Comparison of ENCODE assay signal across 17 mouse cellular contexts in genomic region chr5:128575997-128576579, GRCm38 (mm10). TPM values are rescaled to one million over a fixed set of nuclear protein-coding genes. Genes with fewer than 3 reads are reported as not detected.
DNase-seq lines count a peak whose midpoint lies in the region; ATAC-seq and TF ChIP-seq lines count a peak whose summit lies in the region.
"Had no signal": no experiment of that assay in that cellular context is flagged by ENCODE, and none has a peak within 500 bp of the region (broad histone marks: within the 10 kb centered on the region; RNA-seq: fewer than 3 reads in every experiment).

No protein-coding gene starts in this region.

- no peak for TF ChIP-seq CTCF in forebrain, postnatal 0 days (IDR thresholded peaks at IDR 0.05; ENCODE audit: low read depth)
- no peak for TF ChIP-seq CTCF in lung, adult 2 months (IDR thresholded peaks at IDR 0.05; ENCODE audit: insufficient read depth, low read length)

- TF ChIP-seq POLR2A in lung, adult 2 months (IDR thresholded peaks at IDR 0.05; ENCODE audit: borderline replicate concordance, extremely low read depth, low read depth, low read length) = no peak

- no peak overlapping the region for H3K4me2 ChIP-seq in forebrain, postnatal 0 days (ENCODE audit: low read depth)
- no peak overlapping the region for H3K4me2 ChIP-seq in forebrain, embryonic 12.5 days
- H3K4me2 ChIP-seq: heart, embryonic 12.5 days; limb, embryonic 12.5 days had no signal

- no peak overlapping the region for H3K27ac ChIP-seq in forebrain, postnatal 0 days (ENCODE audit: low read depth, low read length)
- no peak overlapping the region for H3K27ac ChIP-seq in forebrain, embryonic 12.5 days
- H3K27ac ChIP-seq: limb, embryonic 12.5 days had no signal

- H3K27me3 ChIP-seq in forebrain, postnatal 0 days (ENCODE audit: insufficient read depth, low read length) = peaks cover 4% of the 10 kb centered on the region; the same call in 1 of the 2 replicates
- H3K27me3 ChIP-seq in forebrain, embryonic 12.5 days = peaks cover 56% of the 10 kb centered on the region
- H3K27me3 ChIP-seq: limb, embryonic 12.5 days had no signal

- peak; percentile 56; the same call in 1 of the 2 replicates for ATAC-seq in forebrain, postnatal 0 days
- ATAC-seq in forebrain, embryonic 12.5 days (ENCODE audit: low FRiP score) = no peak
- no peak for ATAC-seq in activated CD4-positive, CD25-positive, alpha-beta regulatory T cell, adult 4 months
- ATAC-seq: inflammation-experienced regulatory T-cells, adult 6 months had no signal

- WGBS in forebrain, postnatal 0 days = 51% methylated on average over 9 of the region's 9 CpGs
- WGBS in forebrain, embryonic 12.5 days = 74% methylated on average over 9 of the region's 9 CpGs
- WGBS in lung, adult 2 months = 28% methylated on average over 9 of the region's 9 CpGs

- no peak overlapping the region for H3K9ac ChIP-seq in forebrain, postnatal 0 days
- no peak overlapping the region for H3K9ac ChIP-seq in forebrain, embryonic 12.5 days
- H3K9ac ChIP-seq: heart, embryonic 12.5 days; limb, embryonic 12.5 days had no signal

- H3K9me3 ChIP-seq in forebrain, postnatal 0 days (ENCODE audit: low read length) = no peaks in the 10 kb centered on the region
- H3K9me3 ChIP-seq in forebrain, embryonic 12.5 days = 0 out of 2 replicates have a peak, but pooled peaks cover 3% of the 10 kb centered on the region
- H3K9me3 ChIP-seq: limb, embryonic 12.5 days had no signal

- no peaks in the 10 kb centered on the region for H3K36me3 ChIP-seq in forebrain, postnatal 0 days (ENCODE audit: insufficient read depth)
- H3K36me3 ChIP-seq in forebrain, embryonic 12.5 days (replicated peaks) = no peaks in the 10 kb centered on the region
- H3K36me3 ChIP-seq: heart, embryonic 12.5 days; limb, embryonic 12.5 days had no signal

- no peak overlapping the region for H3K4me3 ChIP-seq in forebrain, postnatal 0 days (ENCODE audit: low read depth, low read length)
- H3K4me3 ChIP-seq in forebrain, embryonic 12.5 days (replicated peaks) = no peak overlapping the region
- no peak overlapping the region for H3K4me3 ChIP-seq in lung, adult 2 months (replicated peaks; ENCODE audit: extremely low read depth, low read depth, low read length)
- H3K4me3 ChIP-seq: heart, embryonic 12.5 days; limb, embryonic 12.5 days; myocyte had no signal

- DNase-seq in forebrain, postnatal 0 days = peak; percentile 52
- peak; percentile 6 for DNase-seq in lung, postnatal 14 days
- DNase-seq in lung, adult 2 months = no peak
- peak; percentile 33 to 44 for DNase-seq in frontal cortex, postnatal 10 days (ENCODE audit: low spot score in 2 of 2)
- DNase-seq in right cerebral cortex, postnatal 10 days (ENCODE audit: low spot score in 2 of 2) = peak; percentile 70 to 78
- DNase-seq in kidney, adult 8-10 months = no peak
- DNase-seq: gastrocnemius, postnatal 14 days; kidney, postnatal 14 days; thymus, postnatal 14 days had no signal

- H3K4me1 ChIP-seq in forebrain, postnatal 0 days (ENCODE audit: insufficient read depth) = no peaks in the 10 kb centered on the region
- peaks cover 8% of the 10 kb centered on the region; the same call in 1 of the 2 replicates for H3K4me1 ChIP-seq in forebrain, embryonic 12.5 days
- peaks cover 5% of the 10 kb centered on the region; the same call in 1 of the 2 replicates for H3K4me1 ChIP-seq in lung, adult 2 months (ENCODE audit: control insufficient read depth, insufficient read depth, low read length)

RNA-seq across cellular contexts. Expression of gene Fzd10, which starts 24.6 kb away (rescaled TPM):
- 4.8 and 9.2 TPM in 2 replicates for total RNA-seq in forebrain, postnatal 0 days (2014; rRNA removed)
- 1.1 and 2.2 TPM in 2 replicates for polyA plus RNA-seq in forebrain, postnatal 0 days (2015; fragmentation: Nextera tagmentation; extraction: Ambion mirVana)
- polyA plus RNA-seq in forebrain, embryonic 12.5 days (2016; fragmentation: Nextera tagmentation; extraction: Ambion mirVana) = 4.8 and 5.3 TPM in 2 replicates
- 0.25 and 1.3 TPM in 2 replicates for polyA plus RNA-seq in lung, adult 2 months (2012; rRNA removed)
- polyA plus RNA-seq in activated CD4-positive, CD25-positive, alpha-beta regulatory T cell, adult 4 months (2017; shearing (Covaris generic)) = not detected
- total RNA-seq: MEL had no signal
- polyA plus RNA-seq: C2C12; inflammation-experienced regulatory T-cells, adult 6 months; myocyte had no signal

Comparison
In these comparisons a context has a peak if more than half of its experiments do, and no peak if none do; other contexts are left out.
1. DNase-seq: peak in forebrain, postnatal 0 days (single experiment), lung, postnatal 14 days (single experiment), frontal cortex, postnatal 10 days (2 of 2) and right cerebral cortex, postnatal 10 days (2 of 2); none in lung, adult 2 months (single experiment) and kidney, adult 8-10 months (0 of 2).